ENCODE assay signal across 10 mouse cellular contexts in the genomic region with DNA sequence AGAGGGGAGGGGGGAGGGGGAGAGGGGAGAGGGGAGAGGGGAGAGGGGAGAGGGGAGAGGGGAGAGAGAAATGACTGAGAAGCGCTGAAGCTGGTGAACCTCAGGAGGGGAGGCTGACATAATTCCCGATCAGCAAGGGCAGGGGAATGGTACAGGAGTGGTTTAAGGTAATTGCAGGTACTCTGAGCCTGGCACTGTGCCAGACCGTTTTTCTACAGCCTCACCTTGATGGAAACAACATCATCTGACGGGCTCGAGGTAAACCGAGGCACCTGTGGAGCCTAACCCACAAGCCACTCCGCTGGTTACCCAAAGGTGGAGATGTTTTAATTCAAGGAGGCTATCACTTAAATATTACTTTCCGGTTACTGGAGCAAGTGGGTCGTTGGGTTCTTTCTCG. TPM values are rescaled to one million over a fixed set of nuclear protein-coding genes. Genes with fewer than 3 reads are reported as not detected.
DNase-seq lines count a peak whose midpoint lies in the region; ATAC-seq and TF ChIP-seq lines count a peak whose summit lies in the region.
"Had no signal": no experiment of that assay in that cellular context is flagged by ENCODE, and none has a peak within 500 bp of the region (broad histone marks: within the 10 kb centered on the region; RNA-seq: fewer than 3 reads in every experiment).

No protein-coding gene starts in this region.

- no peak for TF ChIP-seq CTCF in left cerebral cortex, adult 2 months (IDR thresholded peaks at IDR 0.05)
- TF ChIP-seq CTCF in kidney, postnatal 0 days (IDR thresholded peaks at IDR 0.05; ENCODE audit: low read depth) = no peak

- peaks cover 49% of the 10 kb centered on the region for H3K27me3 ChIP-seq in forebrain, embryonic 12.5 days
- H3K27me3 ChIP-seq in kidney, postnatal 0 days (ENCODE audit: insufficient read depth, low read length) = peaks cover 5% of the 10 kb centered on the region; the same call in 1 of the 2 replicates
- H3K27me3 ChIP-seq in neural tube, embryonic 13.5 days = peaks cover 21% of the 10 kb centered on the region

- no peaks in the 10 kb centered on the region for H3K36me3 ChIP-seq in forebrain, embryonic 12.5 days (replicated peaks)
- no peaks in the 10 kb centered on the region for H3K36me3 ChIP-seq in kidney, postnatal 0 days (ENCODE audit: insufficient read depth, low read length)
- no peaks in the 10 kb centered on the region for H3K36me3 ChIP-seq in neural tube, embryonic 13.5 days

- H3K27ac ChIP-seq in left cerebral cortex, adult 2 months = peak overlapping the region; percentile 83
- H3K27ac ChIP-seq in forebrain, embryonic 12.5 days = no peak overlapping the region
- H3K27ac ChIP-seq in kidney, postnatal 0 days = 0 out of 2 replicates have a peak overlapping the region, but pooled peaks have one; percentile 83
- no peak overlapping the region for H3K27ac ChIP-seq in neural tube, embryonic 13.5 days (replicated peaks)

- intact Hi-C loops in left cerebral cortex, adult 2 months (cut with DNase I) = loop anchor here (5.0 to 10.0 kb wide), 3 partner anchors 101 to 231 kb away; no protein-coding TSS in a partner anchor

- no peaks in the 10 kb centered on the region for H3K9me3 ChIP-seq in forebrain, embryonic 12.5 days
- H3K9me3 ChIP-seq in kidney, postnatal 0 days (replicated peaks; ENCODE audit: low read length) = no peaks in the 10 kb centered on the region
- no peaks in the 10 kb centered on the region for H3K9me3 ChIP-seq in neural tube, embryonic 13.5 days

- WGBS in forebrain, embryonic 12.5 days = 42% methylated on average over 10 of the region's 10 CpGs
- WGBS in kidney, postnatal 0 days = 36% methylated on average over 10 of the region's 10 CpGs
- 39% methylated on average over 10 of the region's 10 CpGs for WGBS in neural tube, embryonic 13.5 days

- H3K4me3 ChIP-seq in left cerebral cortex, adult 2 months = peak overlapping the region; percentile 54
- H3K4me3 ChIP-seq in forebrain, embryonic 12.5 days (replicated peaks) = peak overlapping the region; percentile 62
- peak overlapping the region; percentile 59 for H3K4me3 ChIP-seq in kidney, postnatal 0 days (replicated peaks; ENCODE audit: low read depth, low read length)
- H3K4me3 ChIP-seq in neural tube, embryonic 13.5 days = peak overlapping the region; percentile 58

- peaks cover 34% of the 10 kb centered on the region for H3K4me1 ChIP-seq in forebrain, embryonic 12.5 days
- peaks cover 13% of the 10 kb centered on the region for H3K4me1 ChIP-seq in kidney, postnatal 0 days (replicated peaks; ENCODE audit: insufficient read depth, low read length)
- H3K4me1 ChIP-seq in neural tube, embryonic 13.5 days (replicated peaks) = peaks cover 44% of the 10 kb centered on the region

- H3K4me2 ChIP-seq in forebrain, embryonic 12.5 days = peak overlapping the region; percentile 100
- peak overlapping the region; percentile 90 for H3K4me2 ChIP-seq in kidney, postnatal 0 days (ENCODE audit: low read length)
- peak overlapping the region; percentile 98 for H3K4me2 ChIP-seq in neural tube, embryonic 13.5 days

- DNase-seq in left cerebral cortex, adult 2 months (ENCODE audit: extremely low spot score in 1 of 2, low spot score in 2 of 2) = no peak
- no peak for DNase-seq in left cerebral cortex, adult 18-20 months (ENCODE audit: low spot score in 2 of 2)
- DNase-seq in kidney, postnatal 0 days (ENCODE audit: low spot score) = no peak
- no peak for DNase-seq in natural killer cell, adult 2 months (ENCODE audit: low spot score in 2 of 2)
- no peak for DNase-seq in cerebellum, postnatal 36 days
- no peak for DNase-seq in thymus, postnatal 0 days (ENCODE audit: low spot score)
- DNase-seq: cerebellum, adult 9-10 months; layer of hippocampus, adult 9-11 months had no signal

- no peak for ATAC-seq in forebrain, embryonic 12.5 days (ENCODE audit: low FRiP score)
- ATAC-seq in kidney, postnatal 0 days (replicated peaks; ENCODE audit: low FRiP score, low read depth) = no peak
- ATAC-seq in neural tube, embryonic 13.5 days (ENCODE audit: low read depth) = no peak

- no peak overlapping the region for H3K9ac ChIP-seq in forebrain, embryonic 12.5 days
- peak overlapping the region; percentile 56; the same call in 1 of the 2 replicates for H3K9ac ChIP-seq in kidney, postnatal 0 days (ENCODE audit: low read depth, low read length)
- H3K9ac ChIP-seq in neural tube, embryonic 13.5 days = peak overlapping the region; percentile 74; the same call in 1 of the 2 replicates

RNA-seq across cellular contexts. Expression of gene Pdzrn3, which starts 1.6 kb away (rescaled TPM):
- 10 to 100 TPM; 47.9 to 50.8 TPM for total RNA-seq in left cerebral cortex, adult 2 months (2021)
- 10 to 100 TPM; 38.6 to 48.1 TPM for total RNA-seq in left cerebral cortex, adult 18-20 months (2021)
- 7.7 and 8.8 TPM in 2 replicates for polyA plus RNA-seq in forebrain, embryonic 12.5 days (2016; fragmentation: Nextera tagmentation; extraction: Ambion mirVana)
- 6.3 and 7.0 TPM in 2 replicates for polyA plus RNA-seq in kidney, postnatal 0 days (2015; fragmentation: Nextera tagmentation; extraction: Ambion mirVana)
- 25.5 and 29.1 TPM in 2 replicates for polyA plus RNA-seq in neural tube, embryonic 13.5 days (2015; fragmentation: Nextera tagmentation; extraction: Ambion mirVana)
- polyA plus RNA-seq in thymus, postnatal 0 days (2015; fragmentation: Nextera tagmentation; extraction: Ambion mirVana) = 0.73 and 0.95 TPM in 2 replicates

Comparison
In these comparisons a context has a peak if more than half of its experiments do, and no peak if none do; other contexts are left out.
1. H3K27ac ChIP-seq: peak in left cerebral cortex, adult 2 months (single experiment) and kidney, postnatal 0 days (single experiment); none in forebrain, embryonic 12.5 days (single experiment) and neural tube, embryonic 13.5 days (single experiment).
2. Peak in every context shown above with its lines, with median percentiles within 50 percentile points of each other: H3K4me3 ChIP-seq and H3K4me2 ChIP-seq.